Mouse (Mus musculus) G1E (cell line): ENCODE data around the gene Enho.

Experiments used
- CTCF ChIP-seq: IDR thresholded peaks from 2 replicates; pipeline ENCODE4 v1.5.1; 2012; ENCODE audit warnings: low read depth, low read length, inconsistent platforms, mixed read lengths
- GATA1 ChIP-seq: IDR thresholded peaks from 2 replicates; pipeline ENCODE4 v1.6.1; 2012; ENCODE audit warnings: borderline replicate concordance, low read length, inconsistent platforms, mixed read lengths
- GATA2 ChIP-seq: IDR thresholded peaks from 2 replicates; pipeline ENCODE4 v1.6.1; 2012; ENCODE audit warnings: low read depth, low read length, inconsistent platforms, borderline replicate concordance

DNA sequence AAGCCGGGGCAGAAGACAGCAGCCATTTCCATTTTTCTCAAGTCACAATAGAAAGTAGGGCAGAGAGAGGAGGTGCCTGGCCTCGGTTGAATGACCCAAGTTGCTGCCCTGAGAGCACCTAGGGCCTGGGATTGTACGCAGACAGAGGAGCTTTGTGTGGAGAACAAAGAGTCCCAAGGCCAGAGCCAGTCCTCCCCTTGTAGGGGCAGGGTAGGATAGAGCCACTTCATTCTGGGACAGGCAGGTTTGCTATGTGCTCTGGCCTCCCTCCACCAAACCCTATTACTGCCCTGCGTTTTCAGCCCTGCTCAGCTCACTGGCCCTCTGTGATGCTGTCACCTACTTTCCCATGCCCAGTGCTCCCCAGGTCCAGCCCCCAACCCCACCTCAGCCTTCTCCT is 8.0 kb upstream of the Enho start:
- TF ChIP-seq GATA1 (no peak), CTCF (no peak), GATA2 (no peak)
